Mouse (Mus musculus) B cell, adult 2 months (primary cell): ENCODE results near the gene Spats2.
A peak's percentile ranks its signal among the peaks of the same experiment; 100 is the strongest.

Experiments used
- DNase-seq, 2 experiments: peaks; one replicate each; pipeline ENCODE4 v3.0.0; 2022

Gene Spats2

DNA sequence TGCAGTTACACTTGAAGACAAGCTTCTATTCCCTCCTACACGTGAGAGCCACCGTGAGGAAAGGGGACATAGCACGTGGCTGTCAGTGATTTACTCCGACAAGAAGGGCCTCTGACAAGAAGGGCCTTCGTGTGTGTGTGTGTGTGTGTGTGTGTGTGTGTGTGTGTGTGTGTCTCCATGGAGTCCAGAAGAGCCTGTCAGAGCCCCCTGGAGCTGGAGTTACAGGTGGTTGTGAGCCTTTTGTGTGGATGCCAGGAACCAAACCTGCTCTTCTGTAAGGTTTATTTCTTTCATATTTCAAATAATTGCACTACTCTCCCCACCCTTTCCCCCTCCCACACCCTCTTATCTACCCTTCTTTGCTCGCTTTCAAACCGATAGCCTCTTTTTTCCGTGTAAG, 25.6 kb downstream of the Spats2 start:
- DNase-seq, result no peak

DNA sequence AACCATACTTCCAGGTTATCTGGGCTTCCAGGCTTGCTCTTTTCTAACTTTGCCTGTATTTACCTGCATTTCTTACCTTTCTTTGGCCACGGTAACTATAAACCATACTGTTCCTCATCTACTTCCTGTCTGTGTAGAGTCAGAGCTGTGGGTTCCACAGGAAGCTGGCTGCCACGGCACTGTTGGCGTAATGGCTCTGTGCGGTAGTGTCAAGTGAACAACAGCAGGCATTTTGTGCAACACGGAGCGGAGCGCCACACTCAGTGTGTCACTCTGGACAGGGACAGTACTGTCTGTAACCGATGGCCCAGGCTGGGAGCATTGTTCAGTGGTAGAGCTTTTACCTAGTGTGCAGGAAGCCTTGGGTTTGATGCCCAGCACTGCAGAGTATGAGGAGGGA, 27.8 kb downstream of the Spats2 start:
- no peak for DNase-seq

DNA sequence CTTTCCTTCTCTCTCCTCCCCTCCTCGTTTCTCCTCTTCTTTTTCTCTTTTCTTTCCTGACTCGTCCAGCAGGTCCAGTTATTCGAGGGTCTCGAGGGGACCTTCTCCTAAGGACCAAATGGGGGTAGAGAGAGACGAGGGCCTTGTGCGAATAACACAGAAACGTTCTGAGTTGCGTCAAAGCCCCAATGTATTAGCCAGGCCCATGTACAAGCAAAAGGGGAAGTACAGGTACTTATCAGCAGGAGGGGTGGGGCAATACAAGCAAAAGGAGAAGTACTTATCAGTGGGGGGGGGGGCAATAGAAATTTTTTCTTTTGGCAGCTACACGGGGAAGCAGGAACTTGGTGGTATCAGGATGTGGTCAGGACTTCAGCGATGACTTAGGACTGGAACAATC, 28.8 kb downstream of the Spats2 start:
- DNase-seq, result peak in 1 of 2 experiments; percentile 6

DNA sequence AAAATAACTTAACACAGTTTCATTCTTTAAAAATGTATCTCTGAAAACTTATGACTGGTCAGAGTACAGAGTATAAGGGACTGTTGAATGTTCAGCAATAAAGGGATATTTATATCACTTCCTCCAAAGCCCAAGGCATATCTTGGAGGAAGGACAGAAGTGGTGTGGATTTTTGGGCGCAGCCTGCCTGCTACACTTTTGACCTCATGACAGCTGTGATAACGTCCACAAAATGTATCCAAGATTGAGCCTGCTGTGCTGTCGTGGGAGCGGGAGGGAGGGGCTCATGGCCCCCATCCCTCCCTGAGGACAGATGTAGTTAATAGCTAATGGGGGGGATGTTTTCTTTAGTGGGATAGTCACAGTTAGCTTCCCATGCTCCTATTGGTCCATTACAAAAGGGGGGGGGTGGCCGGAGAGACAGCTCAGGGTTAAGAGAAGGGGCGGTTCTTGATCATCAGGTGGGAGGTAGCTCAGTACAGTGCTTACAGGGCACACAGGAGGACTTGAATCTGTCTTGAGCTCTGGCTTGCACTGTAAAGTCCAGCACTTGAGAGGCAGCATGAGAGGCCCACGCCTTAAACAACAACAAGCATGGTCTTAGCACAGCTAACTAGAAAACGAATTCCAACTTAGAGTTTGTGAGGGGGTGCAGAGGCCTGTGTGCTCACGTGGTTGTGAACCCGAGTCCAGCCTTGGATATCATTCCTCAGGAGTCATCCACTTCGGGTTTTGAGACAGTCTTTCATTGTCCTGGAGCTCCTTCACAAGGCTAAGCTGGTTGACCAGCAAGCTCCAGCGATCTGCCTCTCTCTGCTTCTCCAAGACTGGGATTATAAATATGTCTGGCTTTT, 38.0 kb downstream of the Spats2 start:
- DNase-seq, result no peak

DNA sequence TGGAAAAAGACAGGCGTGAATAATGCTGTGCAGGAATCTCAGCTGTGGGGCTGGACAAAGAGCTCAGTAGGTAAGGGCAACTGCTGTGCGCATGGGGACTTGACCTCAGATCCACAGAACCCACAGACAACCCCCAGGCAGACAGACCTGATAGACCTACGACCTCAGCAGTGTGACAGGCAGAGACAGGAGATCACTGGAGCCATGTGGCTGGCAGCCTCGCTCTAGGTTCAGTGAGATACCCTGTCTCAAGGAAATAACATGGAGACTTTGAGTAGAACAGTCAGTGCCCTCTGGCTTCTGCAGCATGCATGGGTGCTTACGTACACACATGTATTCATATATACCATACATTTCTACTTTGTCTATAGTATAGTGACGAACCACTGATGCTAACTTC, 46.4 kb downstream of the Spats2 start:
- no peak for DNase-seq

DNA sequence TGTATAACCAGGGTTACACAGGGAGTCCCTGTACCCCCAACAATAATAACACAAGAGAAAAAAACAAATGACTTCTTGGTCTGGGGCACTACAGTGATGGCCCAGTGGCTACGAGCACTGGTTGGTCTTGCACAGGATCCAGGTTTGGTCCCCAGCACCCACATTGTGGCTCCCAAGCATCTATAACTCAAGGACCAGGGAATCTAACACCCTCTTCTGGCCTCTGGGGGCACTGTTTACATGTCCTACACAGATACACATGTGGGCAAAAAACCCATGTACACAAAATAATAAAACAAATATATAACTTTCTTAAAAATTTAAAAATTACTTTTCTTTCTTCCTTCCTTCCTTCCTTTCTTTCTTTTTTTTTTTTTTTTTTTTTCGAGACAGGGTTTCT, 53.9 kb downstream of the Spats2 start:
- no peak for DNase-seq

DNA sequence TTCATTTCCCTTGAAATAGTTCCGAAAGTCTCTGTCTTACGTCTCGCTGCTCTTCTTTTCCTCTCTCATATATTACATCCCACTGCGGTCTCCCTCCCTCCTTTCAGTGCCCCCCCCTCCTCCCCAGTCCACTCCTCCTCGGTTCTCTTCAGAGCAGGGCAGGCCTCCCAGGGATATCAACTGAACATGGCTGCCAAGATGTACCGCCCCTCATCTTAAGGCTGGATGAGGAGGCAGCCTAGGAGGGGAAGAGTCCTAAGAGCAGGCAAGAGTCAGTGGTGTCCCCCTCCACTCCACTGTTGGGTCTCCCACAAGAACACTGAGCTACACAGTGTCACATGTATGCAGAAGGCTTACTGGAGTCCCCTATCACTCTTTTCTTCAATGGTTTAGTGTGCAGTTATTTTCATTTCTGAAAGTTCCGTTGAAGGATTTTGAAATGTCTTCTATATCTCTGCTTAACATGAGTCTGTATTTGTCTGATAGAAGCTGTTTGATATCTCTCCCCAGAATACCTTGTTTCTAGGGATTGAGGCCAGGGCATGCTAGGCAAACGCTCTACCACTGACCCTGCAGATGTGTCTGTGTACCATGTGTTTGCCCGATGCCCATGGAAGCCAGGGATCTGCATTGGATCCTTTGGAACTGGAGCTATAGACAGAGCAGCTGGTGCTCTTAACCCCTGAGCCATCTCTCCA, 58.6 kb downstream of the Spats2 start:
- no peak for DNase-seq

DNA sequence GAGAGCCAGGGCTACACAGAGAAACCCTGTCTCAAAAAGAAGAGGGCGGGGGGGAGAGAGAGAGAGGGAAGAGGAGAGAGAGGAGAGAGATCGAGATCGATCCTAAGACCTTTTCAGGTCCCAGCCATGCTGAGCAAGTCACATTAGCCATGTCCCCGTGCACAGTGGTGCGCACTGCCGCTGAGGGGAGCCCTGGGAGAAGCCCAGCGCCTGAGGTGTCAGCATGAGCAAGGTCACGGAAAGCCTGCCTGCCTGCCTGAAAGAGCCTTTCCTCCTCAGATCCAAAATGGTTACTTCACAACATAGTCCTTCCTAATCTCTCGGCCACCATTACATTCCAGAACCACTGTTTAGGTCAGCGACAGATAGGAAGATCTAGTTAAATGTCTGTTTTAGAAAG, 68.6 kb downstream of the Spats2 start:
- DNase-seq, result no peak

DNA sequence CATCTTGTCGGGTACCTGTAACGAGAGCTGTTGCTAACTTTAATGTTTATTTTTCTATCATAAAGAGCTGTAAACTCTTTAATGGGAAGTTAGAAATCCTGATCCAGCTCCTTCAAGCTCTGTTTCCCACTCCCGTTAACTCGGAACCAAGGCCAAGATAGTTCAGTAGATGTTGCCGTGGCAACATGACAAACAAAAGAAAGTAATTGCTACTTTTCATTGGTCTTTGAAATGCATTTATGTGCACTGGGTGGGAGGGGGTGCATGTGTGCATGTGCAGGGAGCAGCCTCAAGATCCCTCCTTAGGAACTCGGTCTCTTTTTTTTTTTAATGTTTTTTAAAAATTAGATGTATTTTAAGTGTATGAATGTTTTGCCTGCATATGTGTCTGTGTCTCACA, 69.3 kb downstream of the Spats2 start:
- DNase-seq, result no peak

DNA sequence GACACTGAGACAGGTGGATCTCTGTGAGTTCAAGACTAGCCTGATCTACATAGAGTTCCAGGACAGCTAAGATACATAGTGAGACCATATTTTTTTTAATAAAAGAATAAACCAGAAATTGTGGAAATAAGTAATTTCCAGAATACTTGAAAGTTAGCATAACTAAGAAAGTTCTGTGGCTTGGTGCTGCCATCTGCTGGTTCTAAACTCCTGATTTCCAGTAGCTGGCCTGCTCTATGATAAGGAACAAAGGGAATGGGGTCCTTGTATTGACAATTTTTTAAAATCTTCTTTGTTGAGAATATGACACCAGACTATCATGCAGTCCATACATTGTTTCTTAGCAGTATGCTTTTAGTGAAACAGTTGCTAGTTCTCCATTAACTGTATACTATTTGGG, 73.0 kb downstream of the Spats2 start:
- no peak for DNase-seq

DNA sequence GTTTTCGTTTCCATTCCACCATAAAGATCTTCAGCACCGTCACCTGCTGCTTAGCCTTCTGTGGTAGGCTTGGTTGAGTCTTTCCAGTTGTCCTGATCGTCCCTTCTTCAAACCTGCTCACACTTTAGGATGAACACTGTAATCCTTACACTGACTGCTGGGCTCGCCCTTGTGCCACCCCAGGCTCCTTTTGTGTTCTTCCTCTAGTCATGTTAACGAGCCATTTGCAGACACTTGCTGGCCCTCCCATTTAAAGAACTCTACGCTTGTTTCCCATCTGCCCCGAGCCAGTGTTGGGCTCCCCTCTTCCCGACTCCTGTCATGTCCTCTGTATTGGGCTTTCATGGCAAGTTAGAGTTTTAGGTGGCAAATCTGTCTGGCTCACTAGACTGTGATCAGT, 80.2 kb downstream of the Spats2 start:
- DNase-seq, result no peak

DNA sequence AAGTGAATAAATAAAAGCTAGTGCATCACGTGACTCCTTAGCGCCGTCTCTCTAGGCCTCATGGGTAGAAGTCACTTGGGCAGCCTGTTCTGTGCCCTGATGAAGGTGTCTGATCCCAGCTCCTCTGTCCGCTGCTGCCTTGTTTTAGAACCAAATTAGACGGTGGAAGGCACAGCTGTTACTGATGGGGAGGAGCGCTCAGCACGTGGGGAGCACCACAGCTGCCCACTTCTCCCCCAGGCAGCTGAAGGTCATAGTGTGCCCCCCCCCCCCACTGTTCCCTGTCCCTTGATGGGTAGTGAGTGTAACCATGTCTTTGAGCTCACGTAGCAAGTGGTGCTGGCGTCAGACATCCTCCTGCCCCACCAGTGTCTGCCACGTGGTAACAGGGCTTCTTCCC, 87.5 kb downstream of the Spats2 start:
- no peak for DNase-seq

DNA sequence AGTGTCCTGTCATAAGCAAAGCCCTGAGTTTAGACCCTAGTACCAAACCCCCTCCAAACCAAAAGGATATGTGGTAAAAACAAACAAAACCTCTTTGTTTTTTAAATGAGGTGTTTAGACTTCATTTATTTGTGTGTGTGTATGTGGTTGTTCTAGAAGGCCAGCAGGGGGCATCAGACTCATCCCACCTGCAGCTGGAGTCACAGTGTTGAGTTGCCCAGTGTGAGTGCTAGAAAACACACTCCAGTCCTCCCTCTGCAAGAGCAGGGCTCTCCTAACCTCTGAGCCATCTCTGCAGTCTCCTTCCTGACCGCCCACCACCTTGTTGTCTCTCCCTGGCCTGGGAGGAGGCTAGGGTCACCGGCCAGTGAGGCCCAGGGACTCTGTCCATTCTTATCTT, 89.2 kb downstream of the Spats2 start:
- peak; percentile 39 to 51 for DNase-seq

DNA sequence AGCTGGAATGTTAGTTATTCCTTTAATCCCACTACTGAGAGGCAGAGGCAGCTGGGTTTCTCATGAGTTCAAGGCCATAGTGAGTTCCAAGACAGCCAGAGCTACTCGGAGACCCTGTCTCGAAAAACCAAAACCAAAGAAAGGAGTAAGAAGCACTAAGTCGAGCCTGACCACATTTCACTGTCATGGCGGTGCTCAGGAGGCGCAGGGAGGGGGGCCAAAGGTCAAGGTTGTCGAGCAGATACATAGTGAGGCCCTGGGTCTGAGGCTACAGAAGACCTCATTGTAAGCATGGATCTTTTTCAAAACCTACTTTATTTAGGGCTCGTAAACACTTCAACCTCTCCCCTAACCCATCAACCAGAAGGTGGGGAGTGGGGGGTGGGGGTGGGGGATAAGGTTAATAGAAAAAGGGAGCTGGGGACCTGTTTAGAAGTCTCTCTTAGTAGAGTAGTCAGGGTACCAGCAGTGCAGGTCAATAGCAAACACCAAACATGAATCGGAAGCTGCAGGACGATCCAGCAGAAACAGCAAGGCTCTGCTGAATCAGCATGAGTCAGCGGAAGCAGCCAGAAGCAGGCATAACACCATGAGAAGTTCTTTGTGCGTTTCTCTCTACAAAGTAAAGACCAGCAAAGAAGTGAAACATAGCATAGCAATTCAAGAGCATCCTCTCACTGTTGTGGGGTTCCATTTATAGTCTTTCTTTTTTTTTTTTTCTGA, 90.2 kb downstream of the Spats2 start:
- no peak for DNase-seq

DNA sequence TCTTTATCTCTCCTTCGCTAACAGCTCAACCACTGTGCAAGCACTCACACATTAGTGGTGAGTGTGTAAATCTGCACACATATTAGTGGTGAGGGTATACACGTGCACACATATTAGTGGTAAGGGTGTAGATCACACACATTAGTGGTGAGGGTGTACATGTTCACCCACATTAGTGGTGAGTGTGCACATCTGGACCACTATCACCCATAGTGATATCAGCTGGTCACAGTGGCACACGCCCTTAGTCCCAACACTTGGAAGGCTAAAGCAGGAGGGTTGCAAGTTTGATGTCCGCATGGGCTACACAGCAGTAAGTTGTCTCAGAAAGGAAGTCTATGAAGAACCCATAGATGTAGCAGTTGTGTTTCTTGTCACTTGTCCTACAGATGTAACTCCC, 91.9 kb downstream of the Spats2 start:
- no peak for DNase-seq

DNA sequence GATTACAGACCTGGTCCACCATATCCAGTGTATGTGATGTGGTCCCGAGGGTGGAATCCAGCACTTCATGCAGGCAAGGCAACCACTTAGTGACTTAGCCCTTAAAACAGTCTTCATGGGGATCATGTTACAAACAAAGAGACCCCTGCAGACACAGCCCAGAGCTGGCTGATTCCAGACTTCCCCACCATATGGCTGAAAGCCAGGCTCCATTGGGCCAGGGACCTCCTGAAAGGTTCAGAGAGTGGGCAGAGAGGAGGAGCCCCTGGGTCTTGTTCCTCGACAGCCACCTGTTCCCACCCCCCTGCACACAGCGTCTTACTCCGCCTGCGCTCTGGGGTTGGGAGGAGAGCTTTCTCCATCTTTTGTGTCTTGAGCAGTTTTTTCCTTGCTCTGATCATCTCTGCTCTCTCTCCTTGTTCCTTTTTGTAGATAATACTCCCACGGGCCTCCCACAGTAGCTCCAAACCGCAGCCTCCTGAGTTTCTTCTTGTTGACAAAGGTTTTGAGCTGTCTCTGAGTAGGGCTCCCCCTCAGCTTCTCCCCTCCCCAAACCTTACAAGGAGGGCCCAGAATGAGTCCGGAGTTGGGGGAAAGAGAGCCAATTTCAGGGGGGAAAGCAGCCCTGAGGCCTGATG, 95.7 kb downstream of the Spats2 start:
- DNase-seq, result no peak

DNA sequence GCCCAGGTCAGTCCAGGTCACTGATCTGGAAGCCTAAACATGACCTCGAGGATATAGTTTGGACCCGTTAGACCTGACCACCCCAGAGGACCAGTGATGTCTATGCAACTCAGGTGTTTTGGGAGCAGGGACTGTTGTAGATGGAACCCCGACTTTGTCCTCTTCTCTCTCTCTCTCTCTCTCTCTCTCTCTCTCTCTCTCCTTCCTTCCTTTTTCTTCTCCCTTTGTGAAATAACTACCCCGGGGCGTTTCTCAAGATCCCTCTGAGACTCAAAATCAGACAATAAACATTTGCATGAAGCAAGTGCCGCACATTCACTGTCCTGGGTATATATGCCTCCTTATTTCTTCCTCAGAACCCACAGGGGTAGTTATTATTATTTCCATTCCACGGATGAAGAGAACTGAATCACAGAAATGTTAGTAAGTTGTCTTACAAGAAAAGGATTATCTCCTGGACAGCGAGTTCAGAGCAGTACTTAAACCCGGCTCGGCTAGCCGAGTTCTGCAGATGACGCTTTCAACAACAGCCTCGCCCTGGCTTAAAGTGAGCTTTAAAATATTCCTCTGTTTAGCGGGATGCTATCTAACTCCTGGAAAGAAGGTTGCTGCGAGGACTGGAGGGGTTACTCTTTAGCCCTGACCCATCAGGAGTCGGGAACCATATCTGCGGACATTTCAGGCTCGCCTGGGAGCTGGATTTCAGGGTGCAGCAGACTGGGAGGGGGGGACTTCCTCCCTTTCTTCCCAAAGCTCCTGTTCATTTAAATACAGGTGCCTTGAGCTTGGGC, 97.3 kb downstream of the Spats2 start:
- DNase-seq, result no peak

DNA sequence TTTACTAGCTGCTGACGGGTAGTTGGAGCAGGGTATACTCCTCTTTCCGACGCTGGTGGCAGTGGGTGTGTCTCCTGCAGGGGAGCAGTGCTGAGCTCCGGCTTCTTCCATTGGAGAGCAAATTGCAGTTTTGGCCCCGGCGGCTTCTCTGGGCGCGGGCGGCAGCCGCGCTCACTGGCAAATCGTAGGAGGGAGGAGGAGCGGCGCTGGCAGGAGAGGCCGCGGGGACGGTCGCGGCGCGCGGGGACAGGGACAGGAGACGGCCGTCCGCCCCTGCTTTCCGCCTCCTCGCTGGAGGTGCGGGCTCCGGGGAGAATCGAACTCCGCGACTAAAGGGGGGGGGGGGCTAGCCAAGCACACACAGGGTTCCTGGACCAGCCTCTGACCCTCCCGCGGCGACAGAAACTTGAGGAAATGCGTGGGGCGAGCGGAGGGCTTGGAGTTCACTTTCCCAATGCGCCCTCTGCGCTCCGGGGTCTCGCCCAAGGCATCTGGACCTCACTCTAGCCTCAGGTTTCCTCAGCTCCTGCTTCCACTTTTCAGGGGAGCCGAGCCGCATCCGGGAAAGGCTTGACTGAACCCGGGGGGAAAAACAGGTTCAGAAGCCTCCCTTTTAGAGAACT, 98.0 kb downstream of the Spats2 start:
- peak; percentile 27 to 34 for DNase-seq

DNA sequence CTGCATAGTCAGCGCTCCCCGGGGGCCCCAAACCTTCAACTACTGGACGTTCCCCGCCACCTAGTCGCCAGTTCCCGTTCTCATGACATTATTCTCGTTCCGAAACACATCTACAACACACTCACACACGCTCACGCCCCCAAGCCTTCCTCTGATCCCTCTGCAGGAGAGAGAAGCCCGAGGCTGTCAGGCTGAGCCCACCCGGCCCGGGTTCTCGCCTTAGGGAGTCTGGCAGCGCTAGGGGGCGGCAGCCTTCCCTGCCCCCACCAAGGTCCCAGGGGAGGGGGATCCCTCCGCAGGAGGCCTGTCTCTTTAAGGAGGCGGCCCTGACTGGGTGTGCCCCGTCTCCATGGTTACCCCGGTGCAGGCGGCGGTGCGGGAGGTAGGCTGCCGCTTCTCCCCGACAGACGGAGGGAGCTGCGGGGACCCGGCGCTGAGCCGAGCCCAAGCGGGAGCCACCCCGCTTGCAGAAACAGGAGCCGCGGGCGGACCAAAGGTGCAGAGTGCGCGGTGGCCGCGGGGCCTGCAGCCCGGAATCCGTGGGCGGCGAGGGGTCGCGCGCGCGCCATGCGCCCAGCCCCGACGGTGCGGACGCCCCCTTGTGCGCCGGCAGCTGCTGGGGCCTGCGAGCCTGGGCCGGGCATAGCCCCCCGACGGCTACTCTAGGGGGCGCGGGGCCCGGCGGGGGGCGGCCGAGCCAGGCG, 98.6 kb downstream of the Spats2 start, which contains the start of gene Kcnh3:
Gene Kcnh3 (plus strand): TSS at position 654 of the 704 bp plus-strand sequence.
- peak; percentile 64 to 66 for DNase-seq

DNA sequence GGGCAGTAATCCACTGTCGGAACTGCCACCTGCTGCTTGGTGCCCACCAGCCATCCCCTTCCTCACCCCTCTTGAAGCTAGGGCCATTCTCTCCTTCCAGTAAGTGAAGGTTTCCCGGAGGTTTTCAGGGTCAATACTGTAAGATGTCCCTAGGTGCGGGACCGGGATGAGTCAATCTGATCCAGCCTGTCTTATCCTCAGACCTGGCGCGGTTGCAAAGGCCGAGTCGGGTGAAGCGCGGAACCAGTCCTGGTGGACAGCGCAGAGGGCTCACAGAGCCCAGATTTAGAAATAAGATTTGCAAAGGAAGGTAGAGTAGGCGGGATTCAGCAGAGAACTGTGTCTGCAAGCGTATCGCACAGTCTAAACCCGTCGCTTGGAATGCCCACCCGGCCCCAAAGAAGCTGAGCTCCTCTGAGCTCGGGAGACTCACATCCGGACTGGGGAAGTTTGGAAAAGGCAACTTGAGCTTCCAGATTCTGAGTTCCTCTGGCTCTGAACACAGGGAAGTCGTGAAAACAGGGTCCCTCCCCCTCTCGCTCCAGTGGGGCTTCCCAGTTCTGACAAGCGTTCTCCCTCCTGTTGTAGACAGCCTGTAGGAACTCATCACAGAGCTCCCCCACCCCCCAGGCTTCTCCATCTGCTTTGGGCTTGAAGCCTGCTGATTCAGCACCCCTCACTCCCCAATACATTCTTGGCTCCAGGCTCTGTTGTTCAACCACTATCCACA, 99.5 kb downstream of the Spats2 start:
- DNase-seq, result no peak

DNA sequence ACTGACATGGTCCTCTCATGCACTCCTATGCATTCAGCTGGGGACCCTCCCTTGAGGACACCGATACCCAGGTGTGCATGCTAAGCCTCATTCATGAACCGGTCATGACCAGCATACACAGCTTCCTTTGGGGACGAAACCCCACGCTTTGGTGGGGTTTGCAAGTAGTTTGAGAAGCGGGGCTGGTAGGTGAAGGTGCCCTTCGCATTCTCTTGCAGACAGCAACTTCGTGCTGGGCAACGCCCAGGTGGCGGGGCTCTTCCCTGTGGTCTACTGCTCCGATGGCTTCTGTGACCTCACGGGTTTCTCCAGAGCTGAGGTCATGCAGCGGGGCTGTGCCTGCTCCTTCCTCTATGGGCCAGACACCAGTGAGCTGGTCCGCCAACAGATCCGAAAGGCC, 100.4 kb downstream of the Spats2 start:
- DNase-seq, result no peak
